Mouse (Mus musculus) heart, postnatal 0 days (tissue): ENCODE results near the gene Tgfb2.

ENCODE experiments used
- CTCF ChIP-seq: IDR thresholded peaks from 2 replicates; pipeline ENCODE4 v1.5.1; 2016; ENCODE audit warnings: antibody characterized with exemption, control low read depth, low read depth
- EP300 ChIP-seq: IDR thresholded peaks from 2 replicates; pipeline ENCODE4 v1.6.1; 2016; ENCODE audit warnings: antibody characterized with exemption, low read depth

GRCm38 (mm10) chr1:186749675-186750283 is 44.0 kb upstream of the Tgfb2 start:
- TF ChIP-seq EP300 (no peak), CTCF (no peak)
